Mouse (Mus musculus) mature B cell (primary cell): ENCODE measurements around the gene Ubtd1.

Source experiments
- in situ Hi-C: fragments of 300-500 bp; cut with MboI; formaldehyde crosslinking; loops from 2 replicates; pipeline ENCODE4 v1.14.3; 2019

The Ubtd1 gene

GRCm38 (mm10) chr19:42021681-42022541 lies 40.3 kb downstream of the Ubtd1 start:
- in situ Hi-C loops, result no loop called here

- in situ Hi-C loops, result no loop called here
Observed at GRCm38 (mm10) chr19:42022542-42022848, 40.9 kb downstream of the Ubtd1 start.

GRCm38 (mm10) chr19:42026158-42026557 lies 44.6 kb downstream of the Ubtd1 start:
- in situ Hi-C loops, result no loop called here

GRCm38 (mm10) chr19:42031112-42031511 lies 49.5 kb downstream of the Ubtd1 start:
- in situ Hi-C loops, result no loop called here

GRCm38 (mm10) chr19:42033611-42034010 lies 52.0 kb downstream of the Ubtd1 start:
- in situ Hi-C loops, result no loop called here

GRCm38 (mm10) chr19:42034146-42034775 lies 52.7 kb downstream of the Ubtd1 start:
- in situ Hi-C loops, result no loop called here

GRCm38 (mm10) chr19:42034881-42035455 lies 53.4 kb downstream of the Ubtd1 start:
- in situ Hi-C loops, result no loop called here

- in situ Hi-C loops, result no loop called here
Observed at GRCm38 (mm10) chr19:42035456-42036248, 54.1 kb downstream of the Ubtd1 start, which contains the start of gene Ankrd2. Ankrd2 (plus strand) TSS chr19:42036000.

GRCm38 (mm10) chr19:42036357-42036756 lies 54.8 kb downstream of the Ubtd1 start:
- in situ Hi-C loops, result no loop called here

GRCm38 (mm10) chr19:42037167-42037702 lies 55.7 kb downstream of the Ubtd1 start:
- in situ Hi-C loops, result no loop called here

GRCm38 (mm10) chr19:42038310-42038709 lies 56.7 kb downstream of the Ubtd1 start:
- in situ Hi-C loops, result no loop called here

GRCm38 (mm10) chr19:42043988-42044387 lies 62.4 kb downstream of the Ubtd1 start:
- in situ Hi-C loops, result no loop called here

GRCm38 (mm10) chr19:42045269-42046102 lies 63.9 kb downstream of the Ubtd1 start, which contains the start of gene Hoga1:
Hoga1 (plus strand) TSS chr19:42045610.
- in situ Hi-C loops, result no loop called here

GRCm38 (mm10) chr19:42050251-42050650 lies 68.7 kb downstream of the Ubtd1 start:
- in situ Hi-C loops, result no loop called here

- in situ Hi-C loops, result no loop called here
Observed at GRCm38 (mm10) chr19:42051351-42051750, 69.8 kb downstream of the Ubtd1 start.

GRCm38 (mm10) chr19:42051948-42052347 lies 70.4 kb downstream of the Ubtd1 start, which contains the start of gene 4933411K16Rik:
4933411K16Rik (plus strand) TSS chr19:42052248.
- in situ Hi-C loops, result no loop called here

- in situ Hi-C loops, result no loop called here
Observed at GRCm38 (mm10) chr19:42054255-42054654, 72.7 kb downstream of the Ubtd1 start.

- in situ Hi-C loops, result no loop called here
Observed at GRCm38 (mm10) chr19:42055881-42056280, 74.3 kb downstream of the Ubtd1 start.

- in situ Hi-C loops, result no loop called here
Observed at GRCm38 (mm10) chr19:42056719-42057409, 75.3 kb downstream of the Ubtd1 start.

- in situ Hi-C loops, result no loop called here
Observed at GRCm38 (mm10) chr19:42058426-42058825, 76.9 kb downstream of the Ubtd1 start.
